Mouse (Mus musculus): ENCODE measurements around the gene Gm47289. TPM values are rescaled to one million over a fixed set of nuclear protein-coding genes. Genes with fewer than 3 reads are reported as not detected.

Gene Gm47289
- polyA plus RNA-seq, 1 experiment from 2014 or later = not detected

- DNase-seq (ENCODE audit: low spot score) (no peak), ATAC-seq (replicated peaks; ENCODE audit: low FRiP score) (no peak)
- Histone ChIP-seq H3K27me3 (replicated peaks; ENCODE audit: control insufficient read depth, insufficient read depth, low read length) (no peaks in the 10 kb centered on the region), H3K4me2 (no peak overlapping the region), H3K4me3 (ENCODE audit: low read depth, low read length) (no peak overlapping the region), H3K4me1 (replicated peaks; ENCODE audit: control insufficient read depth, insufficient read depth, low read length) (no peaks in the 10 kb centered on the region), H3K9me3 (ENCODE audit: control insufficient read depth, low read length) (no peaks in the 10 kb centered on the region), H3K36me3 (ENCODE audit: control insufficient read depth, insufficient read depth, low read length) (no peaks in the 10 kb centered on the region), H3K27ac (ENCODE audit: low read depth, low read length) (no peak overlapping the region), H3K9ac (ENCODE audit: low read depth, low read length) (no peak overlapping the region)
- WGBS = 46% methylated on average over 5 of the region's 5 CpGs
Measured at GRCm38 (mm10) chr9:119130692-119131091, 28.3 kb upstream of the Gm47289 start.

- whole genome bisulfite sequencing = 75% methylated on average over 2 of the region's 2 CpGs
- Histone ChIP-seq H3K27ac (ENCODE audit: low read depth, low read length) (no peak overlapping the region), H3K4me1 (replicated peaks; ENCODE audit: control insufficient read depth, insufficient read depth, low read length) (no peaks in the 10 kb centered on the region), H3K4me2 (no peak overlapping the region), H3K9ac (ENCODE audit: low read depth, low read length) (no peak overlapping the region), H3K27me3 (replicated peaks; ENCODE audit: control insufficient read depth, insufficient read depth, low read length) (no peaks in the 10 kb centered on the region), H3K4me3 (ENCODE audit: low read depth, low read length) (no peak overlapping the region), H3K9me3 (ENCODE audit: control insufficient read depth, low read length) (no peaks in the 10 kb centered on the region), H3K36me3 (ENCODE audit: control insufficient read depth, insufficient read depth, low read length) (no peaks in the 10 kb centered on the region)
- ATAC-seq (replicated peaks; ENCODE audit: low FRiP score) (no peak), DNase-seq (ENCODE audit: low spot score) (no peak)
Measured at GRCm38 (mm10) chr9:119138836-119139235, 20.1 kb upstream of the Gm47289 start.

GRCm38 (mm10) chr9:119142066-119142465 is 16.9 kb upstream of the Gm47289 start:
- Histone ChIP-seq H3K27me3 (replicated peaks; ENCODE audit: control insufficient read depth, insufficient read depth, low read length) (no peaks in the 10 kb centered on the region), H3K4me2 (no peak overlapping the region), H3K36me3 (ENCODE audit: control insufficient read depth, insufficient read depth, low read length) (no peaks in the 10 kb centered on the region), H3K9ac (ENCODE audit: low read depth, low read length) (no peak overlapping the region), H3K4me3 (ENCODE audit: low read depth, low read length) (no peak overlapping the region), H3K9me3 (ENCODE audit: control insufficient read depth, low read length) (no peaks in the 10 kb centered on the region), H3K27ac (ENCODE audit: low read depth, low read length) (no peak overlapping the region), H3K4me1 (replicated peaks; ENCODE audit: control insufficient read depth, insufficient read depth, low read length) (no peaks in the 10 kb centered on the region)
- ATAC-seq (replicated peaks; ENCODE audit: low FRiP score) = no peak
- 73% methylated on average over 5 of the region's 5 CpGs for WGBS
- no peak for DNase-seq (ENCODE audit: low spot score)

GRCm38 (mm10) chr9:119143372-119143771 is 15.6 kb upstream of the Gm47289 start:
- Histone ChIP-seq H3K4me1 (replicated peaks; ENCODE audit: control insufficient read depth, insufficient read depth, low read length) (no peaks in the 10 kb centered on the region), H3K4me2 (no peak overlapping the region), H3K9me3 (ENCODE audit: control insufficient read depth, low read length) (no peaks in the 10 kb centered on the region), H3K27me3 (replicated peaks; ENCODE audit: control insufficient read depth, insufficient read depth, low read length) (no peaks in the 10 kb centered on the region), H3K9ac (ENCODE audit: low read depth, low read length) (no peak overlapping the region), H3K27ac (ENCODE audit: low read depth, low read length) (no peak overlapping the region), H3K36me3 (ENCODE audit: control insufficient read depth, insufficient read depth, low read length) (no peaks in the 10 kb centered on the region), H3K4me3 (ENCODE audit: low read depth, low read length) (no peak overlapping the region)
- DNase-seq (ENCODE audit: low spot score) (no peak), ATAC-seq (replicated peaks; ENCODE audit: low FRiP score) (no peak)
- 64% methylated on average over 9 of the region's 9 CpGs for WGBS

GRCm38 (mm10) chr9:119144696-119145095 is 14.3 kb upstream of the Gm47289 start:
- no peak for DNase-seq (ENCODE audit: low spot score)
- Histone ChIP-seq H3K27me3 (replicated peaks; ENCODE audit: control insufficient read depth, insufficient read depth, low read length) (no peaks in the 10 kb centered on the region), H3K9me3 (ENCODE audit: control insufficient read depth, low read length) (no peaks in the 10 kb centered on the region), H3K4me2 (no peak overlapping the region), H3K4me1 (replicated peaks; ENCODE audit: control insufficient read depth, insufficient read depth, low read length) (no peaks in the 10 kb centered on the region), H3K27ac (ENCODE audit: low read depth, low read length) (no peak overlapping the region), H3K4me3 (ENCODE audit: low read depth, low read length) (no peak overlapping the region), H3K9ac (ENCODE audit: low read depth, low read length) (no peak overlapping the region), H3K36me3 (ENCODE audit: control insufficient read depth, insufficient read depth, low read length) (no peaks in the 10 kb centered on the region)
- ATAC-seq (replicated peaks; ENCODE audit: low FRiP score) = no peak
- 87% methylated on average over 8 of the region's 8 CpGs for WGBS

- Histone ChIP-seq H3K9me3 (ENCODE audit: control insufficient read depth, low read length) (no peaks in the 10 kb centered on the region), H3K4me2 (no peak overlapping the region)
- ATAC-seq (replicated peaks; ENCODE audit: low FRiP score) = no peak
Measured at GRCm38 (mm10) chr9:119145137-119145536, 13.8 kb upstream of the Gm47289 start.

GRCm38 (mm10) chr9:119145638-119146037 is 13.3 kb upstream of the Gm47289 start:
- no peak overlapping the region for H3K4me3 ChIP-seq (ENCODE audit: low read depth, low read length)

More at GRCm38 (mm10) chr9:119145137-119145536, 13.8 kb upstream of the Gm47289 start:
- WGBS = 61% methylated on average over 10 of the region's 10 CpGs
- H3K36me3 ChIP-seq (ENCODE audit: control insufficient read depth, insufficient read depth, low read length) = no peaks in the 10 kb centered on the region
- DNase-seq (ENCODE audit: low spot score) = no peak
- H3K4me1 ChIP-seq (replicated peaks; ENCODE audit: control insufficient read depth, insufficient read depth, low read length) = no peaks in the 10 kb centered on the region
- H3K9ac ChIP-seq (ENCODE audit: low read depth, low read length) = no peak overlapping the region
- H3K27ac ChIP-seq (ENCODE audit: low read depth, low read length) = no peak overlapping the region
- H3K27me3 ChIP-seq (replicated peaks; ENCODE audit: control insufficient read depth, insufficient read depth, low read length) = no peaks in the 10 kb centered on the region
- H3K4me3 ChIP-seq (ENCODE audit: low read depth, low read length) = no peak overlapping the region

GRCm38 (mm10) chr9:119146098-119146770 is 12.7 kb upstream of the Gm47289 start:
- DNase-seq (ENCODE audit: low spot score) = no peak
- H3K4me1 ChIP-seq (replicated peaks; ENCODE audit: control insufficient read depth, insufficient read depth, low read length) = no peaks in the 10 kb centered on the region
- H3K36me3 ChIP-seq (ENCODE audit: control insufficient read depth, insufficient read depth, low read length) = no peaks in the 10 kb centered on the region
- no peak overlapping the region for H3K4me2 ChIP-seq
- H3K4me3 ChIP-seq (ENCODE audit: low read depth, low read length) = no peak overlapping the region
- no peaks in the 10 kb centered on the region for H3K9me3 ChIP-seq (ENCODE audit: control insufficient read depth, low read length)
- H3K27ac ChIP-seq (ENCODE audit: low read depth, low read length) = no peak overlapping the region
- WGBS = 69% methylated on average over 12 of the region's 13 CpGs
- no peaks in the 10 kb centered on the region for H3K27me3 ChIP-seq (replicated peaks; ENCODE audit: control insufficient read depth, insufficient read depth, low read length)
- no peak for ATAC-seq (replicated peaks; ENCODE audit: low FRiP score)
- no peak overlapping the region for H3K9ac ChIP-seq (ENCODE audit: low read depth, low read length)

More at GRCm38 (mm10) chr9:119145638-119146037, 13.3 kb upstream of the Gm47289 start:
- no peak overlapping the region for H3K4me2 ChIP-seq
- no peak overlapping the region for H3K27ac ChIP-seq (ENCODE audit: low read depth, low read length)
- H3K4me1 ChIP-seq (replicated peaks; ENCODE audit: control insufficient read depth, insufficient read depth, low read length) = no peaks in the 10 kb centered on the region
- H3K36me3 ChIP-seq (ENCODE audit: control insufficient read depth, insufficient read depth, low read length) = no peaks in the 10 kb centered on the region
- DNase-seq (ENCODE audit: low spot score) = no peak
- ATAC-seq (replicated peaks; ENCODE audit: low FRiP score) = no peak
- no peak overlapping the region for H3K9ac ChIP-seq (ENCODE audit: low read depth, low read length)
- H3K9me3 ChIP-seq (ENCODE audit: control insufficient read depth, low read length) = no peaks in the 10 kb centered on the region
- 57% methylated on average over 6 of the region's 6 CpGs for WGBS
- H3K27me3 ChIP-seq (replicated peaks; ENCODE audit: control insufficient read depth, insufficient read depth, low read length) = no peaks in the 10 kb centered on the region

GRCm38 (mm10) chr9:119149601-119150000 is 9.4 kb upstream of the Gm47289 start:
- no peak overlapping the region for H3K9ac ChIP-seq (ENCODE audit: low read depth, low read length)
- 18% methylated on average over 5 of the region's 5 CpGs for whole genome bisulfite sequencing
- no peaks in the 10 kb centered on the region for H3K27me3 ChIP-seq (replicated peaks; ENCODE audit: control insufficient read depth, insufficient read depth, low read length)
- peak; percentile 65 for DNase-seq (ENCODE audit: low spot score)
- H3K27ac ChIP-seq (ENCODE audit: low read depth, low read length) = no peak overlapping the region
- no peak overlapping the region for H3K4me3 ChIP-seq (ENCODE audit: low read depth, low read length)
- H3K36me3 ChIP-seq (ENCODE audit: control insufficient read depth, insufficient read depth, low read length) = no peaks in the 10 kb centered on the region
- H3K4me1 ChIP-seq (replicated peaks; ENCODE audit: control insufficient read depth, insufficient read depth, low read length) = no peaks in the 10 kb centered on the region
- no peak overlapping the region for H3K4me2 ChIP-seq
- no peak for ATAC-seq (replicated peaks; ENCODE audit: low FRiP score)
- H3K9me3 ChIP-seq (ENCODE audit: control insufficient read depth, low read length) = no peaks in the 10 kb centered on the region
